Mouse (Mus musculus) testis, postnatal 10 days (tissue): Measurements from ENCODE around the gene Cpd.

Experiments used
- DNase-seq: peaks from one replicate; pipeline ENCODE4 v3.0.0; 2021; ENCODE audit warnings: low spot score

Cpd gene

DNA sequence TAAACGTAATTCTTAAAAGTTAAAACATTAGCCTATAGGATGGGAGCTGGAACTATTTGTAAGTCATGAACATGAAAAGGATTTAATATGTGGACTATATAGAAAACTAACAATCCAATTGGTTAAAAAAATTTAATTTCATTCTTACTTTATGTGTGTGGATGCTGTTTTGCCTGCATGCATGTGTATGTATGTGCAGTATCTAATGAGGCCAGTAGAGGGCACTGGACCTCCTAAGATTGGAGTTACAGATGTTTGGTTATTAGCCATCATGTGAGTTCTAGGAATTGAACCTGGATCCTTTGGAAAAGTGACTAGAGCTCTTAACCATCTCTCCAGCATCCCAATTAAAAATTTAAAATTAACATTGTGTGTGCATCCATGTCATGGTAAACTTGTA lies 57.6 kb downstream of the Cpd start:
- DNase-seq: peak; percentile 60

- no peak for DNase-seq
Observed at GRCm38 (mm10) chr11:76775533-76775932, 71.3 kb downstream of the Cpd start.

GRCm38 (mm10) chr11:76773811-76774210 lies 73.0 kb downstream of the Cpd start:
- DNase-seq: no peak

DNA sequence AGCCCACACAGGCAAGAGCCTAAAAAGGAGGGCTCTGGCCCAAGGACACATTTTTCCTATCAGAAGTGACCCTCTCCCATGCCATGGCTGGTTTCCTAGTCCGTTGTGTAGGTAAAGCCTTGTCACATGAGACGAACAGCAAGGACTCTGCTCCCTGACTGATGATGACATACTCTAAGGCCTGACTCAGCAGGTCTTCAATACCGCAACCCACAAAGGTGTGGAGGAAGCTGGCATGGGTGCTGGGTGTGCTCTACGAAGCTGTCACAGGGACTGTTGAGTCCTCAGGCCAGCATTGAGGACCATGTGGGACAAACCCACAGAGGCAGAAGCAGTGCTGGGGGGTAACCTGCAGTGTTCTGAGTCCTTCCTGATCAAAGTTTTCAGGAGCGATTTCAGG lies 76.3 kb downstream of the Cpd start:
- no peak for DNase-seq

DNA sequence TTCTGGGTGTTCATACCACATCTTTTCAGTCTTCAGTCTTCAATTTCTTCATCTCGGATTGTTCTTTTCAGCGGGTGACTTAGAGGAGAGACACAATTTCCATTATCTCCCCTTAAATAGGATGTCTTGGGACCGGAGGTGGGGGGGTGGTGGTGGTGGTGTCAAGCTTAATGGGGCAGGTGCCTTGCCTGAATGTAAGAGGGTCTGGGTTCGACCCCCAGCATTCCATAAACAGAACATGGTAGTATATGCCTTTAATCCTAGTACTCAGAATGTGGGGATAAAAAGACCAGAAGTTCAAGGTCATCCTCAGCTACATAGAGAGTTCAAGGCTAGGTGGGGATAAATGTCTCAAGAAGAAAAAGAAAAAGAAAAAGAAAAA lies 83.1 kb downstream of the Cpd start:
- no peak for DNase-seq

DNA sequence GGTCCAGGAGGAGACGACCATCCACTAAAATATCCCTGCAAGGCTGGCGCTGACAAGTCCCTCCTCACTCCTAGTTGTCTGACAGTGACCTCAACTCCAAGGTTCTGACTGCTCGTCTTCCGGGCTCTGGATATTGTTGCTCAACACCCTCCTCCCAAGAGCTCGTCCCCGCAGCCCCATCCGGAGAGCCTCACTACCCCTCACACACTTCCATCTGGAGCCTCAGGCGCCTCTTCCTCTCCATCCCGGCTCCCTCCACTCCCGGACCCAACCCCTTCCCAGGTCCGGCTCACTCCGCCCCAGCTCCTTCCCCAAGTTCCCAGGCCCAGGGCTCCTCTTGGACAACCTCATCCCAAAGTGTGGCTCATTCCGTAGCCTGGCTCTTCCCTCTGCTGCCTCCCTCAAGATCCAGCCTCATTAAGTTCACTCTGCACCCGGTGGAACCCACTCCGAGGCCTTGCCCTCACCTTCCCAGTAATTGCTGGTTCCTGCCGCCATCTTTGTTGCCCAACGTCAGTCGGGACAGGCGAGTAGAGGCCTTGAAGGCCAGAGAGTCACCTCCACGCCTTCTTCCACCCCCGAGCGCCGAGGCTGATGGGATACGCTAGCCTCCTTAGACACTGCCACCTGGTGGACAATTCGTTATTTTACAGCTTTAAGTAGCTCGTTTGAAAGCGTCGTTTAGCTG lies 83.6 kb downstream of the Cpd start, which contains the start of gene Gosr1:
TSS of gene Gosr1 (minus strand) at position 527 of the 688 bp plus-strand sequence.
- DNase-seq: peak; percentile 88

- DNase-seq: no peak
Observed at GRCm38 (mm10) chr11:76752276-76752675, 94.5 kb downstream of the Cpd start.

GRCm38 (mm10) chr11:76748819-76749218 lies 98.0 kb downstream of the Cpd start:
- DNase-seq: no peak

DNA sequence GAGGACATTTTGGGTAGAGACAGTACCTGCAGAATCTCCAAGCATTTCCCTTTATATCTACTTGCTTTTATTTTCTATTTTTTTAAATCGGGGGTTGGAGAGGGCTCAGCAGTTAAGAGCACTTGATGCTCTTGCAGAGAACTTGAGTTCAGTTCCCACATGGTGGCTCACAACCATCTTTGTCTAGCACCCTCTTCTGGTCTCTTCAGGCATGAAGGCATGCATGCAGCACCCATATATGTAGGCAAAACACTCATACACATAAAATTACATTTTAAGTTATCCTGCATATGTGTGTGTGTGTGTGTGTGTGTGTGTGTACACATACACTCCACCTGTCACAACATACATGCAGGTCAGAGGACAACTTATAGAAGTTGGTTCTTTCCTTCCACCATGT lies 100.9 kb downstream of the Cpd start:
- DNase-seq: no peak

GRCm38 (mm10) chr11:76744550-76744949 lies 102.3 kb downstream of the Cpd start:
- DNase-seq: no peak

DNA sequence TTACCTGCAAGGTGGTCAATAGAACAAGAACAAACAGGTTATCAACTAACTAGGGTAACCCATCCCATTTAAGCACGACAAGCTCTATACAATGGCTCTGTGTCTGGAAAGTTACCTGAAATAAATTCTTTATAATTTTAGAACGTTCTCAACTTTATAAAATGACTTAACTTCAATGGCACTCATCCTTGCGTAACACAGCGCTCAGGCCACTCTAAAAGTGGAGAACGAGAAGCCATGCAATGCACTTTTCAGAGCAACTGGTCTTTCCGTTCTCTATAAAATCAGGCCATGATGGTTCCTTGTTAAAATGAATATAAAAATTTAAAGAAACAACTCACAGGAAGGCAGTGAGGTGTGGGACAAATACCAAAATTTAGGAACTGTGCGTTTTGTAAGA lies 104.3 kb downstream of the Cpd start:
- DNase-seq: no peak

DNA sequence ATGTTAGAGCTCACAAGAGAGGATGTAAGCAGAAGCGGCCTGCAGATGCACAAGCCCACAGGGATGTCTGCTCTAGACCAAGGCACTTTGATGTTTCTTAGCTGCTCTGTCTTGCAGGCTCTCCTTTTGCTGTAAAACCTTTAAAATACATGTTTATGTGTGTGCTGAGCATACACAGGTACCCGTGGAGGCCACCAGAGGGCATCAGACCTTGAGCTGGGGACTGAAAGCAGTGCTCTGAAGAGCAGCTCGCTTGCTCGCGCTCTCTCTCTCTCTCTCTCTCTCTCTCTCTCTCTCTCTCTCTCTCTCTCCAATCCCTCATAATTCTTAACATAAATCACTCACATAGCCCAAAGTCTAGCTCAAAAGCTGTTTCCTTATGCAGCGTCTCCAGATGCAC lies 107.7 kb downstream of the Cpd start:
- DNase-seq: peak; percentile 52

DNA sequence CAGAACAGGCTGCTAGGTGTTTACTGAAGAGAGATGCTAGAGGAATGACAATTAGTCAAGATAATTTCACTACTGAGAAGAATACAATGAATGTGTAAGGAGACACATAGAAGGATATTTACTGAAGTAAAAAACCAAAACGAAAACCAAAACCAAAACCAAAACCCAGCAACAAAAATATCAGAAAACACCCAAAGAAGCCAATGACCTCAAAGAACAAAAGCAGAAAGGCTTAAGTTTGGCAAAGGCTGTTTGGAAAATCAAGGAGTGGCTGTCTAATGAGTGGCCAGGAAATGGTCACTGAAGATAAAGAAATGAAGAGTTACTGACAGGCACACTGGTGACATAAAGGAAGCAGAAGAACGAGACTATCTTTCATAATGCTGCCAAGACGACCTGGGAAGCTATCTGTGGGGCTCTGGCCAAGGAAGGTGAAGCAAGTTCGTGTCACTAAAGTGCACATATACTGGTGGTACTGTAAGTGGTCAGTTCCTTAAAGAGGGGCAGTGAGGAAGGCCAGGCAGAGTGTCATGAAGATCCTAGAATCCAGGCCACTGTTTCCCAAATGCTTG lies 111.0 kb downstream of the Cpd start:
- no peak for DNase-seq

GRCm38 (mm10) chr11:76734560-76734959 lies 112.3 kb downstream of the Cpd start:
- no peak for DNase-seq

DNA sequence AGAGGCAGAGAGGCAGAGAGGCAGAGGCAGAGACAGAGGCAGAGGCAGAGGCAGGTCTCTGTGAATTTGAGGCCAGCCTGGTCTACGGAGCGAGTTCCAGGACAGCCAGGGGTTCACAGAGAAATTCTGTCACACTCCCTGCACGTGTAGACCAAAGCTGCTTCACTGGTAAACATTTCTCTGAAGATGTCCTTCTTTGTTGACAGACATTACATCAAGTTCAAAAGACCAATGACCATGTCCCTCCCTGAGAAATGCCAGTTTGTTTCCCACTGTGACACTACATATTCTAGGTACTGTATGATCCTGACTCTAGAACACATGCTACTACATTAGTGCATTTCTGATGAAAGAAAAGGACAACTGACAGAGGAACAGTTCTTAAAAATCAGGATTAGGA lies 116.2 kb downstream of the Cpd start:
- no peak for DNase-seq
